Mouse (Mus musculus) T-cell, adult 2 months (primary cell): ENCODE measurements around the gene Vmn2r38.
"Not testable (repeated sequence)": the region's sequence is repeated elsewhere in the genome, so short reads cannot be mapped to it uniquely, and the experiment has no call there.

ENCODE experiments used
- DNase-seq: peaks from one replicate; pipeline ENCODE4 v3.0.0; 2022; ENCODE audit warnings: low spot score

Vmn2r38 gene

GRCm38 (mm10) chr7:9097781-9098180, at the start of gene Vmn2r38:
Gene Vmn2r38 (minus strand): TSS chr7:9097881.
- DNase-seq, result not testable (repeated sequence)

- DNase-seq, result not testable (repeated sequence)
Measured at GRCm38 (mm10) chr7:9065353-9065752, 32.3 kb downstream of the Vmn2r38 start.

- not testable (repeated sequence) for DNase-seq
Measured at GRCm38 (mm10) chr7:9030698-9031097, 67.0 kb downstream of the Vmn2r38 start, which contains the start of gene Vmn2r39. Gene Vmn2r39 (minus strand): TSS chr7:9030798.
